Mouse (Mus musculus): ENCODE measurements around the gene Smarcd1. TPM values are rescaled to one million over a fixed set of nuclear protein-coding genes. Genes with fewer than 3 reads are reported as not detected.

The Smarcd1 gene
- polyA plus RNA-seq, 1 experiment from 2014 or later, result 44.2 TPM

GRCm38 (mm10) chr15:99712666-99713559 lies 11.0 kb downstream of the Smarcd1 start:
- H3K9me3 ChIP-seq (replicated peaks; ENCODE audit: low read length), result no peaks in the 10 kb centered on the region
- peaks cover 10% of the 10 kb centered on the region for H3K4me1 ChIP-seq (replicated peaks; ENCODE audit: insufficient read depth, low read length)
- ATAC-seq (replicated peaks; ENCODE audit: low FRiP score, low read depth) (peak; percentile 12; the same call in 1 of the 2 replicates), DNase-seq (ENCODE audit: low spot score) (no peak)
- peaks cover 46% of the 10 kb centered on the region for H3K36me3 ChIP-seq (ENCODE audit: insufficient read depth, low read length)
- H3K27ac ChIP-seq, result 0 out of 2 replicates have a peak overlapping the region, but pooled peaks have one; percentile 8
- H3K4me3 ChIP-seq (replicated peaks; ENCODE audit: low read depth, low read length), result no peak overlapping the region
- WGBS, result 50% methylated on average over 13 of the region's 13 CpGs
- H3K9ac ChIP-seq (ENCODE audit: low read depth, low read length), result no peak overlapping the region
- no peaks in the 10 kb centered on the region for H3K27me3 ChIP-seq (ENCODE audit: insufficient read depth, low read length)
- H3K4me2 ChIP-seq (ENCODE audit: low read length), result no peak overlapping the region
- TF ChIP-seq CTCF (IDR thresholded peaks at IDR 0.05; ENCODE audit: low read depth), result no peak

- WGBS, result 82% methylated on average over 3 of the region's 3 CpGs
- no peaks in the 10 kb centered on the region for H3K9me3 ChIP-seq (replicated peaks; ENCODE audit: low read length)
- no peak for DNase-seq (ENCODE audit: low spot score)
- no peak overlapping the region for H3K4me3 ChIP-seq (replicated peaks; ENCODE audit: low read depth, low read length)
- H3K9ac ChIP-seq (ENCODE audit: low read depth, low read length), result no peak overlapping the region
- no peak for ATAC-seq (replicated peaks; ENCODE audit: low FRiP score, low read depth)
- no peaks in the 10 kb centered on the region for H3K27me3 ChIP-seq (ENCODE audit: insufficient read depth, low read length)
- H3K4me1 ChIP-seq (replicated peaks; ENCODE audit: insufficient read depth, low read length), result peaks cover 15% of the 10 kb centered on the region
- no peak for TF ChIP-seq CTCF (IDR thresholded peaks at IDR 0.05; ENCODE audit: low read depth)
- peaks cover 42% of the 10 kb centered on the region for H3K36me3 ChIP-seq (ENCODE audit: insufficient read depth, low read length)
- H3K27ac ChIP-seq, result no peak overlapping the region
- H3K4me2 ChIP-seq (ENCODE audit: low read length), result no peak overlapping the region
These were observed 11.6 kb downstream of the Smarcd1 start for GRCm38 (mm10) chr15:99713569-99713968.

GRCm38 (mm10) chr15:99714206-99714605 lies 12.3 kb downstream of the Smarcd1 start:
- Histone ChIP-seq H3K4me2 (ENCODE audit: low read length) (no peak overlapping the region), H3K27me3 (ENCODE audit: insufficient read depth, low read length) (no peaks in the 10 kb centered on the region), H3K9me3 (replicated peaks; ENCODE audit: low read length) (no peaks in the 10 kb centered on the region), H3K4me1 (replicated peaks; ENCODE audit: insufficient read depth, low read length) (peaks cover 21% of the 10 kb centered on the region), H3K9ac (ENCODE audit: low read depth, low read length) (no peak overlapping the region), H3K27ac (no peak overlapping the region), H3K36me3 (ENCODE audit: insufficient read depth, low read length) (peaks cover 36% of the 10 kb centered on the region), H3K4me3 (replicated peaks; ENCODE audit: low read depth, low read length) (no peak overlapping the region)
- 71% methylated on average over 4 of the region's 4 CpGs for WGBS
- no peak for TF ChIP-seq CTCF (IDR thresholded peaks at IDR 0.05; ENCODE audit: low read depth)
- DNase-seq (ENCODE audit: low spot score) (no peak), ATAC-seq (replicated peaks; ENCODE audit: low FRiP score, low read depth) (no peak)

- Histone ChIP-seq H3K27ac (no peak overlapping the region), H3K9me3 (replicated peaks; ENCODE audit: low read length) (no peaks in the 10 kb centered on the region), H3K4me2 (ENCODE audit: low read length) (no peak overlapping the region), H3K27me3 (ENCODE audit: insufficient read depth, low read length) (no peaks in the 10 kb centered on the region), H3K36me3 (ENCODE audit: insufficient read depth, low read length) (peaks cover 29% of the 10 kb centered on the region), H3K9ac (ENCODE audit: low read depth, low read length) (no peak overlapping the region), H3K4me3 (replicated peaks; ENCODE audit: low read depth, low read length) (no peak overlapping the region), H3K4me1 (replicated peaks; ENCODE audit: insufficient read depth, low read length) (peaks cover 21% of the 10 kb centered on the region)
- 49% methylated on average over 7 of the region's 7 CpGs for WGBS
- ATAC-seq (replicated peaks; ENCODE audit: low FRiP score, low read depth) (0 out of 2 replicates have a peak, but pooled peaks have one; percentile 12), DNase-seq (ENCODE audit: low spot score) (peak; percentile 85)
- TF ChIP-seq CTCF (IDR thresholded peaks at IDR 0.05; ENCODE audit: low read depth), result peak; percentile 96
These were observed 12.9 kb downstream of the Smarcd1 start for GRCm38 (mm10) chr15:99714858-99715257.

GRCm38 (mm10) chr15:99715361-99715865 lies 13.5 kb downstream of the Smarcd1 start:
- Histone ChIP-seq H3K27ac (no peak overlapping the region; the same call in 1 of the 2 replicates), H3K9ac (ENCODE audit: low read depth, low read length) (no peak overlapping the region), H3K4me1 (replicated peaks; ENCODE audit: insufficient read depth, low read length) (peaks cover 21% of the 10 kb centered on the region), H3K9me3 (replicated peaks; ENCODE audit: low read length) (no peaks in the 10 kb centered on the region), H3K4me3 (replicated peaks; ENCODE audit: low read depth, low read length) (no peak overlapping the region), H3K4me2 (ENCODE audit: low read length) (no peak overlapping the region), H3K36me3 (ENCODE audit: insufficient read depth, low read length) (peaks cover 24% of the 10 kb centered on the region), H3K27me3 (ENCODE audit: insufficient read depth, low read length) (no peaks in the 10 kb centered on the region)
- ATAC-seq (replicated peaks; ENCODE audit: low FRiP score, low read depth) (no peak), DNase-seq (ENCODE audit: low spot score) (no peak)
- TF ChIP-seq CTCF (IDR thresholded peaks at IDR 0.05; ENCODE audit: low read depth), result no peak
- 62% methylated on average over 13 of the region's 13 CpGs for WGBS

- Histone ChIP-seq H3K4me3 (replicated peaks; ENCODE audit: low read depth, low read length) (no peak overlapping the region), H3K9ac (ENCODE audit: low read depth, low read length) (0 out of 2 replicates have a peak overlapping the region, but pooled peaks have one; percentile 13), H3K9me3 (replicated peaks; ENCODE audit: low read length) (no peaks in the 10 kb centered on the region), H3K4me1 (replicated peaks; ENCODE audit: insufficient read depth, low read length) (peaks cover 21% of the 10 kb centered on the region), H3K27me3 (ENCODE audit: insufficient read depth, low read length) (no peaks in the 10 kb centered on the region), H3K27ac (peak overlapping the region; percentile 48; the same call in 1 of the 2 replicates), H3K36me3 (ENCODE audit: insufficient read depth, low read length) (peaks cover 18% of the 10 kb centered on the region), H3K4me2 (ENCODE audit: low read length) (no peak overlapping the region)
- DNase-seq (ENCODE audit: low spot score), result peak; percentile 53
- ATAC-seq (replicated peaks; ENCODE audit: low FRiP score, low read depth), result no peak
- TF ChIP-seq CTCF (IDR thresholded peaks at IDR 0.05; ENCODE audit: low read depth), result no peak
- 47% methylated on average over 11 of the region's 11 CpGs for WGBS
These were observed 14.2 kb downstream of the Smarcd1 start for GRCm38 (mm10) chr15:99715982-99716746.
